Mouse (Mus musculus) spleen, adult 2 months (tissue): ENCODE data around the gene Tecpr2.

Experiments
- CTCF ChIP-seq: fragments of 200-500 bp; IDR thresholded peaks from 2 replicates; pipeline ENCODE4 v1.5.1; 2011; ENCODE audit warnings: mild to moderate bottlenecking, inconsistent platforms; ENCODE audit not compliant: insufficient read depth, insufficient read length, insufficient replicate concordance; ENCODE audit errors: extremely low read depth
- POLR2A ChIP-seq: fragments of 200-500 bp; IDR thresholded peaks from 2 replicates; pipeline ENCODE4 v1.6.1; 2011; ENCODE audit warnings: low read depth, low read length, inconsistent platforms

DNA sequence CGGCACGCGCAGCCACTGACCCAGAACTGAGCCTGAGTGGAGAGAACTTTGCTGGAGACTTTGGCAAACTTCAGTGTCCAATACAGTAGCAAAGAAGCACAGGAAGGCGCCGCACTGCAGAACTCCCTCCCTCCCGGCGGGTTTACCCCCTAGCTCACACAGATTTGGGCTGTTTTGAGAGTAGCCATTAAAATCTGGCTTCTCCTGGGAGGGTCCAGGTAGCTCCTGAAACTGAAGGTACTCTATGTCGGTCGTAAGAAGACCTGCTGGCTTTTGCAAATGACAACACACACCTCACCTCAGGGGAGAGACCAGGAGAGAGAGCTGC is 38.2 kb upstream of the Tecpr2 start:
- TF ChIP-seq CTCF (no peak), POLR2A (no peak)
